Mouse (Mus musculus) hindbrain, embryonic 14.5 days (tissue): ENCODE measurements around the gene Smlr1. TPM values are rescaled to one million over a fixed set of nuclear protein-coding genes. Genes with fewer than 3 reads are reported as not detected.

Experiments used
- ATAC-seq: fragments of 200-750 bp; cut with Nextera tagmentation; 2 replicates; pipeline ENCODE4 v1.8.0; 2017; ENCODE audit warnings: moderate number of reproducible peaks, mild to moderate bottlenecking, moderate TSS enrichment, moderate library complexity; ENCODE audit not compliant: low FRiP score
- DNase-seq: peaks from one replicate; pipeline ENCODE4 v3.0.0-alpha.2; 2015; ENCODE audit warnings: low spot score
- H3K27ac ChIP-seq: fragments of 300-500 bp; sonication (generic); 2 replicates; pipeline ENCODE4 v1.5.1; 2014; ENCODE audit warnings: mild to moderate bottlenecking, moderate library complexity
- H3K27me3 ChIP-seq: fragments of 300-500 bp; sonication (generic); 2 replicates; pipeline ENCODE4 v1.6.1; 2014; ENCODE audit warnings: mild to moderate bottlenecking, low read length, mixed read lengths; ENCODE audit not compliant: control insufficient read depth, insufficient read depth
- H3K36me3 ChIP-seq: fragments of 300-500 bp; sonication (generic); replicated peaks from 2 replicates; pipeline ENCODE4 v1.6.1; 2014; ENCODE audit not compliant: control insufficient read depth, insufficient read depth
- H3K4me1 ChIP-seq: fragments of 300-500 bp; sonication (generic); replicated peaks from 2 replicates; pipeline ENCODE4 v1.6.1; 2014; ENCODE audit warnings: antibody characterized with exemption, low read length, mixed read lengths; ENCODE audit not compliant: control insufficient read depth, insufficient read depth
- H3K4me2 ChIP-seq: fragments of 300-500 bp; sonication (generic); replicated peaks from 2 replicates; pipeline ENCODE4 v1.6.1; 2014; ENCODE audit warnings: mild to moderate bottlenecking, moderate library complexity
- H3K4me3 ChIP-seq: fragments of 300-500 bp; sonication (generic); replicated peaks from 2 replicates; pipeline ENCODE4 v1.5.1; 2014; ENCODE audit warnings: mild to moderate bottlenecking, low read length
- H3K9ac ChIP-seq: fragments of 300-500 bp; sonication (generic); 2 replicates; pipeline ENCODE4 v1.6.1; 2014
- H3K9me3 ChIP-seq: fragments of 300-500 bp; sonication (generic); 2 replicates; pipeline ENCODE4 v1.6.1; 2016; ENCODE audit warnings: low read length; ENCODE audit not compliant: control insufficient read depth
- WGBS: fragments of 180-500 bp; shearing (Covaris S2); extraction: QIAGEN DNeasy Blood & Tissue Kit; methylation state at CpG from one replicate; pipeline ENCODE4 v1.1.7; 2014; 5-methylcytosine and 5-hydroxymethylcytosine counted together
- polyA plus RNA-seq: library from polyadenylated mRNA; unstranded; fragments of >200 nt; fragmentation: Nextera tagmentation; extraction: Ambion mirVana; gene quantifications from 2 replicates; pipeline ENCODE4 v1.2.1, GENCODE M21; 2014

Gene Smlr1
- polyA plus RNA-seq, 1 experiment from 2014 or later = not detected

- H3K9ac ChIP-seq = no peak overlapping the region
- WGBS = 55% methylated on average over 3 of the region's 3 CpGs
- no peak overlapping the region for H3K27ac ChIP-seq
- DNase-seq (no peak), ATAC-seq (no peak)
- no peak overlapping the region for H3K4me2 ChIP-seq
- H3K4me3 ChIP-seq = no peak overlapping the region
- no peaks in the 10 kb centered on the region for H3K4me1 ChIP-seq
- H3K27me3 ChIP-seq = no peaks in the 10 kb centered on the region
- peaks cover 7% of the 10 kb centered on the region; the same call in 1 of the 2 replicates for H3K36me3 ChIP-seq
- H3K9me3 ChIP-seq = no peaks in the 10 kb centered on the region
Observed at GRCm38 (mm10) chr10:25519954-25520353, 16.1 kb downstream of the Smlr1 start.

GRCm38 (mm10) chr10:25513821-25514220 is 22.2 kb downstream of the Smlr1 start:
- Histone ChIP-seq H3K27me3 (no peaks in the 10 kb centered on the region), H3K4me3 (no peak overlapping the region), H3K4me1 (no peaks in the 10 kb centered on the region), H3K36me3 (no peaks in the 10 kb centered on the region), H3K27ac (no peak overlapping the region), H3K9me3 (no peaks in the 10 kb centered on the region), H3K4me2 (no peak overlapping the region), H3K9ac (no peak overlapping the region)
- DNase-seq (no peak), ATAC-seq (no peak)
- 73% methylated on average over 1 of the region's 1 CpGs for WGBS

GRCm38 (mm10) chr10:25503250-25503649 is 32.8 kb downstream of the Smlr1 start:
- no peak for ATAC-seq

DNA sequence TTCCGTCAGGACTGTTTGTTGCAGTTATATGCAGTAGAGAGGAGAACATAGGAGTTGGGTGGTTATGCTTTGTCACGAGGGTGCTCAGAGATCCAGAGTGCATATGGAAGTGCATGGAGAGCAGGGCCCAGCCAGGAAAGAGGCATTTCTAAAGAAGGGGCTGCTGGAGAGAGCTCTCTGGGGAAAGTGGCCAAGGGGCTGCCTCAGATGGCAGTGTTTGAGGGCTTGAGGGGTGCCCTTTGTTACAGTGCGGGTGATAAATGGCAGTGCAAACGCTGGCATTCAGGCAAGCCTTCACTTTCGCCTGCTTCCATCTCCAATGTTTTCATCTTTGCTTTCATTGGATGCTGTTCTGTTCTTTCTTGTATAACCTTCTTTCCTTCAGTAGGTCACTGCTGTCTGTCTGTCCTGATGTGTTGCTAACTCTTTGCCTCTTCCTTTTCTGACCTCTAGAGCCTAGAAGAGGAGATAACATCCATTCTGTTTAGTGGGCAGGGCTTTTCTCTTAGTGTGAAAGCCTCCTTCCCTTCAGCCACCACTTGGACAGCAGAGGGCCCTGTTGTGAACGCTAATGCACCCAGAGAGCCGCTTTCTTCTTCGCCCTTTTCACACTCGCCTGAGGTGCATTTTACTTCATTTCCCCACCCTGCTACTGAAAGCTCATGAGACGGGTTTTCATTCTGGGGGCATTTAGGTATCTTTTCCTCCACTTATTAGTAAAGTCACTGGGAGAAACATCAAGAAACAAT is 36.6 kb downstream of the Smlr1 start:
- Histone ChIP-seq H3K9ac (no peak overlapping the region), H3K9me3 (no peaks in the 10 kb centered on the region), H3K4me2 (no peak overlapping the region), H3K36me3 (no peaks in the 10 kb centered on the region), H3K27ac (peak overlapping the region; percentile 29; the same call in 1 of the 2 replicates), H3K27me3 (no peaks in the 10 kb centered on the region), H3K4me1 (no peaks in the 10 kb centered on the region), H3K4me3 (no peak overlapping the region)
- 57% methylated on average over 10 of the region's 10 CpGs for WGBS
- no peak for DNase-seq
- no peak; the same call in 1 of the 2 replicates for ATAC-seq

More at GRCm38 (mm10) chr10:25503250-25503649, 32.8 kb downstream of the Smlr1 start:
- Histone ChIP-seq H3K27me3 (no peaks in the 10 kb centered on the region), H3K4me1 (no peaks in the 10 kb centered on the region), H3K9me3 (no peaks in the 10 kb centered on the region), H3K9ac (no peak overlapping the region), H3K27ac (no peak overlapping the region), H3K4me2 (no peak overlapping the region), H3K36me3 (no peaks in the 10 kb centered on the region), H3K4me3 (no peak overlapping the region)
- 92% methylated on average over 5 of the region's 5 CpGs for WGBS
- no peak for DNase-seq

- Histone ChIP-seq H3K27ac (no peak overlapping the region), H3K27me3 (no peaks in the 10 kb centered on the region), H3K9ac (no peak overlapping the region), H3K4me3 (no peak overlapping the region), H3K9me3 (no peaks in the 10 kb centered on the region), H3K4me2 (no peak overlapping the region), H3K36me3 (no peaks in the 10 kb centered on the region), H3K4me1 (no peaks in the 10 kb centered on the region)
- ATAC-seq (peak; percentile 66; the same call in 1 of the 2 replicates), DNase-seq (peak; percentile 82)
- WGBS = 17% methylated on average over 1 of the region's 1 CpGs
Observed at GRCm38 (mm10) chr10:25488456-25488855, 47.6 kb downstream of the Smlr1 start.

DNA sequence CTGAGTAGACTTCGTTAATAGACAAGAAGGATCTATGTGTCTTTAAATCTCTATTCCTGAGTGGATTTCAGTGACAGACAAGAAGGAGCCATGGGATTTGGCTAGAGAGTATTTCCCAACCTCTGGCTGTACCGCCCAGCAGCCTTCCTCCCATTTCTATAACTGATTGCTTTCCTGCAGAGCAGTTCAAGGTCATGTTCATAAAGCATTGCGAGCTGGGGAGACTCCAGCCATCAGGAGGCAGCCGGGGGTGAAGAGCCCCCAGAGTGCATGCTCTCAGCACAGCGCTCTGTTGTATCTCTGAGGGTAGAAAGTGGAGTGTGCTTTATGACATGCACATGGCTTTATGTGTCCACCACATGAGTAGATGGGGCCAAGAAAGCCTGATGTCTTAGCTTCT is 53.3 kb downstream of the Smlr1 start:
- Histone ChIP-seq H3K4me2 (no peak overlapping the region), H3K27me3 (no peaks in the 10 kb centered on the region), H3K4me3 (no peak overlapping the region), H3K4me1 (no peaks in the 10 kb centered on the region), H3K36me3 (no peaks in the 10 kb centered on the region), H3K9ac (no peak overlapping the region), H3K27ac (no peak overlapping the region), H3K9me3 (no peaks in the 10 kb centered on the region)
- ATAC-seq (no peak), DNase-seq (no peak)
- 66% methylated on average over 5 of the region's 5 CpGs for WGBS

GRCm38 (mm10) chr10:25479716-25480115 is 56.4 kb downstream of the Smlr1 start:
- no peaks in the 10 kb centered on the region for H3K27me3 ChIP-seq
- H3K4me1 ChIP-seq = no peaks in the 10 kb centered on the region

More at GRCm38 (mm10) chr10:25479716-25480115, 56.4 kb downstream of the Smlr1 start:
- H3K9me3 ChIP-seq = no peaks in the 10 kb centered on the region
- ATAC-seq (no peak), DNase-seq (no peak)
- H3K4me3 ChIP-seq = no peak overlapping the region
- H3K36me3 ChIP-seq = no peaks in the 10 kb centered on the region
- no peak overlapping the region for H3K4me2 ChIP-seq
- H3K9ac ChIP-seq = no peak overlapping the region
- no peak overlapping the region for H3K27ac ChIP-seq
- 93% methylated on average over 3 of the region's 3 CpGs for WGBS

Other genes with a start within 250 kb of the Smlr1 start
- 48.8 and 56.7 TPM in 2 replicates for gene Akap7, start 228.4 kb downstream of the Smlr1 start, polyA plus RNA-seq
- gene Epb41l2, start 176.5 kb downstream of the Smlr1 start, polyA plus RNA-seq = 31.0 and 32.6 TPM in 2 replicates